12 mouse cellular contexts compared by ENCODE assay signal in genomic region chr14:30491342-30491741, GRCm38 (mm10). TPM values are rescaled to one million over a fixed set of nuclear protein-coding genes. Genes with fewer than 3 reads are reported as not detected.
DNase-seq lines count a peak whose midpoint lies in the region; ATAC-seq lines count a peak whose summit lies in the region.
"Had no signal": no experiment of that assay in that cellular context is flagged by ENCODE, and none has a peak within 500 bp of the region (broad histone marks: within the 10 kb centered on the region; RNA-seq: fewer than 3 reads in every experiment).

TSS of gene Cacna1d (minus strand) at chr14:30491455.

- H3K27ac ChIP-seq in hindbrain, embryonic 15.5 days (replicated peaks): no peak within 1 kb of the TSS
- no peak within 1 kb of the TSS for H3K27ac ChIP-seq in hindbrain, embryonic 11.5 days (ENCODE audit: low read depth, low read length)
- H3K27ac ChIP-seq: forebrain, embryonic 10.5 days had no signal

- no peak within 1 kb of the TSS for H3K4me2 ChIP-seq in hindbrain, embryonic 15.5 days
- H3K4me2 ChIP-seq in hindbrain, embryonic 11.5 days (replicated peaks; ENCODE audit: low read depth, low read length): no peak within 1 kb of the TSS

- H3K9ac ChIP-seq in hindbrain, embryonic 15.5 days: no peak within 1 kb of the TSS
- H3K9ac ChIP-seq in hindbrain, embryonic 11.5 days (ENCODE audit: low read depth, low read length): no peak within 1 kb of the TSS

- ATAC-seq in hindbrain, embryonic 15.5 days (ENCODE audit: low FRiP score, low read depth): no peak
- ATAC-seq in hindbrain, embryonic 11.5 days (ENCODE audit: low FRiP score): no peak
- ATAC-seq: activated CD4-positive, CD25-positive, alpha-beta regulatory T cell, adult 4 months had no signal

- H3K27me3 ChIP-seq in hindbrain, embryonic 15.5 days: no peaks in the 10 kb centered on the region
- no peaks in the 10 kb centered on the region for H3K27me3 ChIP-seq in hindbrain, embryonic 11.5 days (ENCODE audit: control insufficient read depth, insufficient read depth, low read length)

- no peak within 1 kb of the TSS for H3K4me3 ChIP-seq in hindbrain, embryonic 15.5 days
- no peak within 1 kb of the TSS for H3K4me3 ChIP-seq in hindbrain, embryonic 11.5 days (ENCODE audit: low read depth, low read length)
- H3K4me3 ChIP-seq: forebrain, embryonic 10.5 days had no signal

- H3K36me3 ChIP-seq in hindbrain, embryonic 15.5 days: peaks cover 42% of the 10 kb centered on the region
- H3K36me3 ChIP-seq in hindbrain, embryonic 11.5 days (ENCODE audit: control insufficient read depth, insufficient read depth, low read length): 0 out of 2 replicates have a peak, but pooled peaks cover 2% of the 10 kb centered on the region

- H3K9me3 ChIP-seq in hindbrain, embryonic 15.5 days: no peaks in the 10 kb centered on the region
- H3K9me3 ChIP-seq in hindbrain, embryonic 11.5 days (ENCODE audit: control insufficient read depth, low read length): no peaks in the 10 kb centered on the region
- H3K9me3 ChIP-seq: forebrain, embryonic 10.5 days had no signal

- H3K4me1 ChIP-seq in hindbrain, embryonic 15.5 days (replicated peaks): no peaks in the 10 kb centered on the region
- no peaks in the 10 kb centered on the region for H3K4me1 ChIP-seq in hindbrain, embryonic 11.5 days (replicated peaks; ENCODE audit: control insufficient read depth, insufficient read depth, low read length)
- H3K4me1 ChIP-seq: forebrain, embryonic 10.5 days had no signal

- DNase-seq in hindbrain, embryonic 11.5 days (ENCODE audit: low spot score): no peak
- DNase-seq in ovary, postnatal 36 days (ENCODE audit: low spot score): peak; percentile 10
- no peak for DNase-seq in ovary, postnatal 14 days (ENCODE audit: low spot score)
- no peak for DNase-seq in layer of hippocampus, postnatal 25 days (ENCODE audit: extremely low spot score in 1 of 2, low spot score in 1 of 2)
- no peak for DNase-seq in right cerebral cortex, postnatal 14 days
- DNase-seq in kidney, postnatal 25 days: no peak
- DNase-seq: kidney, postnatal 36 days; lung, postnatal 14 days; thymus, postnatal 36 days had no signal

- 92% methylated on average over 9 of the region's 9 CpGs for WGBS in hindbrain, embryonic 15.5 days
- 92% methylated on average over 9 of the region's 9 CpGs for WGBS in hindbrain, embryonic 11.5 days

RNA-seq across cellular contexts. Expression of gene Cacna1d, which starts in this region (rescaled TPM):
- polyA plus RNA-seq in hindbrain, embryonic 15.5 days (2015; fragmentation: Nextera tagmentation; extraction: Ambion mirVana): 8.3 and 10.7 TPM in 2 replicates
- polyA plus RNA-seq in hindbrain, embryonic 11.5 days (2014; fragmentation: Nextera tagmentation; extraction: Ambion mirVana): 1.2 and 2.9 TPM in 2 replicates
- total RNA-seq in layer of hippocampus, postnatal 25 days (2021): 10 to 100 TPM; 35.9 to 53.8 TPM
